Mouse (Mus musculus) bone marrow macrophage, adult 2 months (primary cell): ENCODE measurements at regions not wholly inside any gene's neighbourhood (a gene's known extent, or its start where the extent isn't known, plus 50 kb on each side); places are given as distances from the start of the nearest gene placed in this dataset.

Experiments used
- CTCF ChIP-seq: IDR thresholded peaks from 2 replicates; pipeline ENCODE4 v1.5.1; 2012; ENCODE audit warnings: low read depth, mild to moderate bottlenecking, low read length, moderate library complexity
- POLR2A ChIP-seq: IDR thresholded peaks from 2 replicates; pipeline ENCODE4 v1.6.1; 2012; ENCODE audit warnings: mild to moderate bottlenecking, low read depth, low read length, borderline replicate concordance

- TF ChIP-seq POLR2A: no peak
- TF ChIP-seq CTCF: no peak
These were observed 410.6 kb downstream of the Zfp536 start for GRCm38 (mm10) chr7:37362879-37363278.
